Mouse (Mus musculus) embryonic fibroblast, embryonic 13.5 days (primary cell): ENCODE measurements at regions not wholly inside any gene's neighbourhood (a gene's known extent, or its start where the extent isn't known, plus 50 kb on each side); places are given as distances from the start of the nearest gene placed in this dataset.

Experiments
- CTCF ChIP-seq: IDR thresholded peaks from 2 replicates; pipeline ENCODE4 v1.5.1; 2011; ENCODE audit warnings: mild to moderate bottlenecking, control low read depth, low read length, moderate library complexity, borderline replicate concordance; ENCODE audit not compliant: insufficient read depth
- POLR2A ChIP-seq: IDR thresholded peaks from 2 replicates; pipeline ENCODE4 v1.6.1; 2011; ENCODE audit warnings: low read depth, mild to moderate bottlenecking, control low read depth, low read length, moderate library complexity

GRCm38 (mm10) chr2:149748240-149748822 lies 80.7 kb upstream of the Syndig1 start:
- TF ChIP-seq POLR2A (no peak), CTCF (no peak)
